Mouse (Mus musculus) testis, adult 2 months (tissue): ENCODE data around the gene Zfp541.

Source experiments
- CTCF ChIP-seq: fragments of 200-500 bp; IDR thresholded peaks from 2 replicates; pipeline ENCODE4 v1.5.1; 2012; ENCODE audit warnings: low read depth, mild to moderate bottlenecking, inconsistent platforms, low read length, moderate library complexity; ENCODE audit not compliant: control insufficient read depth, insufficient read depth, insufficient replicate concordance
- POLR2A ChIP-seq: fragments of 200-500 bp; IDR thresholded peaks from 2 replicates; pipeline ENCODE4 v1.6.1; 2012; ENCODE audit warnings: low read depth, mild to moderate bottlenecking, inconsistent platforms, low read length, moderate library complexity; ENCODE audit not compliant: control insufficient read depth

GRCm38 (mm10) chr7:16024603-16025222, 36.9 kb upstream of the Zfp541 start:
- TF ChIP-seq CTCF: no peak
- TF ChIP-seq POLR2A: no peak
